Mouse (Mus musculus) fat pad, adult 2 months (tissue): ENCODE data around the gene Npff.

ENCODE experiments used
- DNase-seq: peaks from one replicate; pipeline ENCODE4 v3.0.0-alpha.2; 2011; ENCODE audit warnings: low read depth, low spot score; ENCODE audit errors: extremely low read depth

Npff gene

GRCm38 (mm10) chr15:102524892-102525485, at the start of gene Npff:
Gene Npff (minus strand): TSS chr15:102524942.
- no peak for DNase-seq

- no peak for DNase-seq
These were observed 47.3 kb upstream of the Npff start for GRCm38 (mm10) chr15:102572081-102572480.

DNA sequence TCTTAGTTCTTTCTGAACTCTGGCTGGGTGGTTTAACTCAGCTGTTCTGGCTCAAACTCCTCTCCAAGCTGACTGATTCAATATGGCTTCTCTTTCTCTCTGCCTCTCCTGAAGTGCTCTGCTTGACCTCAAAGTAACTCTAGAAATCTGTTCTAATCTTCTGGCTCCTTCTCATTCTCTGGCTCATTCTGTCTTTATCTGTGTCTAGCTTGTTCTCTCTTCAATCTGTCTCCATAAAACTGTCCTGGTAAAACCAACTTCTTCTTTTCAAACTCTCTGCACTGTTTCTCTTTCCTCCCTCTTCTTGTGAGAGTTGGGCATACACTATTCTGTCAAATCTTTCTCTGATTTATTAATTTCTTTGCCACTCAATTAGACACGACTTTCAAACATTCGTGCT, 43.1 kb upstream of the Npff start:
- no peak for DNase-seq

DNA sequence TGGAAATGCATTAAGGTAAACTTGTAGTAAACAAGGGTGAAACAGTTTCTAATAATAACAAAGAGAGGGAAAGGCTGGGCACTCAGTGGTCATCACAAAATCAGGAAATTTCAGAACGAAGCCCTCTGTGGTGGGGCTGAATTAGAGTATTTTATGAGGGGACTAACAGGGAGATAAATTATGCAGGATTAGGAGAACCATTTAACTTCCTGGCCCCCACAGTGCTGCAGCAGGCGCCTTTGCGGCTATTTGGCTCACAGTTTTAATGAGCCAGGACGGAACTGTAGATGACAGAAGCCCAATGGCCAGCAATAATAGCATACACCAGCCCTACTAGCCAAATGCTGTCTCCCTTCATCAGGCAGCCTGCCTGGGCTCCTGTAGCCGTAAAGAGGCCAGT, 38.9 kb upstream of the Npff start:
- DNase-seq = no peak

DNA sequence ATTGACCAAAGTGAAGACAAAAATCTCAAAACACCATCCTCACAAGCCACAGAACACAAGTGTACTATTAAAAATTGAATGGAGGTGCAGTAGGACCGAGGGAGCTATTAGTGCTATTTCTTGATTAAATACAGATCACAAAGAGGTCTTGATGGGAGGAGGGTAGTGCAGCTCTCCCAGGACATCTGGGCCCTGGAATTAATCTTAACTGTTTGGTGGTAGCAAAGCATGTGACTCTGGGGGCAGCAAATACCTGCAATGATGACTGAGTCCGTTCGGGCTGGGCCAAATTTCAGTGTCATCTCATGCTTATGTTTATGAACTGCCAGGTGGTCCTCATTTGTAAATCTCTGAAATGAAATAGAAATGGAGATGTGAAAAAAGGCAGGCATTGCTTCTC, 38.3 kb upstream of the Npff start:
- DNase-seq = no peak

DNA sequence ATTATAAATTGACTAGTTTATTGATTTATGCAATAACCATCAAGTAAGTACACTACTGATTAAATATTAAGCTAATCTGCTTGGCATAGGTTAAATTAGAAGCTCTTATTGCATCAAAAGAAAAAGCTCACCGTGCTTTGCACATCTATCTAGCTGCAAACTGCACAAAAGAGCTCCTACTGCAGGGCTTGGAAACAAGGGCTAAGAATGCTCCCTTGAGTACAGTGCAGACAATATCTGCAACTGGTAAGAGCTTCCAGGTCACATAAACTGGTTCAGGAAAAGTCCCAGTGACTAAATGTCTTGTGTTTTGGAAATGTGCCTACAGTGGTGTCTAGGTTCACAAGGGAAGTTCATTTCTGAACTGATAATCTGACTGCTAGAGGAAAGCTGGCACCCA, 37.7 kb upstream of the Npff start:
- no peak for DNase-seq

DNA sequence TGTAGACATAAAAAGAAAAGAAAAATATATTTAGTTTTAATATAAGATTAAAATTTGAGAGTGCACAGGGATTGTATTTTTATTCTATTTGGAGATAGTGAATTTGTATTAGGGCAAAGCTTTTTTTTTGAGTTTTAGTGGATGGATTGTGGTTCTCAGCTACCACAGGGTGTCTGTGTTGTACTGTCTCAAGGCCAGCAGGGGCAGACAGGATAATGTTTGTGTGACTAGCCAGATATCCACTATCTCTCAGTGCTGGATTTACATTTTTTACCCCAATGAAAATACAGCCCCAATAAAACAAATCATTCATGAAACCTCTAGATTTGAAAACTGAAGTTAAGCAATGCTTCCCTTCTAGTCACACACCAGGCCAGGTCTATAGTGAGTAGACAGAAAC, 32.8 kb upstream of the Npff start:
- no peak for DNase-seq

DNA sequence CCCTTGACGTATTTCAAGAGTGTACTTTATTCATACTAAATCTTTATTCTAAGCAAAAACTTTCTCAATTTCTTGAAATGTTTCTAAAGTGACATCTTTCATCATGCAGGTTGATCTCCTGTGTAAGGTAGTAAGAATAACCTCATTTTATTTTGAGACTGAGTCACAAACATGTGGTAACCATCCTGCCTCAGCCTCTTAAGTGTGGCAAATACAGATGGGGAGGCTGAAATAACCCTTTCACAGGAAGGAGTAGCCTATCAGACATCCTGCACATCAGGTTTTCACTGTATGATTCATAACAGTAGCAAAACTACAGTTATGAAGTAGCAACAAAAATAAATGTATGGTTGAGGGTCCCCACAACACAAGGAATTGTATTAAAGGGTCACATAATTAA, 30.8 kb upstream of the Npff start:
- no peak for DNase-seq

DNA sequence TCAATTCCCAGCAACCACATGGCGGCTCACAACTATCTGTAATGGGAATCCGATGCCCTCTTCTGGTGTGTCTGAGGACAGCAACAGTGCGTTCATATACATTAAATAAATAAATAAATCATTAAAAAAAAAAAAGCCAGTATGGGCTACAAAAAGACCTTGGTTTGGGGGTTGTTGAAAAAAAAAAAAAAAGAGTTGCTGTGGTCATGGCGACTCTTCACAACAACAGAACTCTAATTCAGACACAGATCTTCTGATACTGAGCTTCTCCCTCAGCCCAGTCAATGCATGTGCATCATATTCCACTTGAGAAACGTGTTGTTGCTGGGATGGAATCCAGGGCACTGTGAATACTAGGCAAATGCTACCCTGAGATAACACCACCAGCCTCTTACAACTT, 27.9 kb upstream of the Npff start:
- DNase-seq = no peak

- no peak for DNase-seq
These were observed 22.7 kb upstream of the Npff start for GRCm38 (mm10) chr15:102547478-102547877.

DNA sequence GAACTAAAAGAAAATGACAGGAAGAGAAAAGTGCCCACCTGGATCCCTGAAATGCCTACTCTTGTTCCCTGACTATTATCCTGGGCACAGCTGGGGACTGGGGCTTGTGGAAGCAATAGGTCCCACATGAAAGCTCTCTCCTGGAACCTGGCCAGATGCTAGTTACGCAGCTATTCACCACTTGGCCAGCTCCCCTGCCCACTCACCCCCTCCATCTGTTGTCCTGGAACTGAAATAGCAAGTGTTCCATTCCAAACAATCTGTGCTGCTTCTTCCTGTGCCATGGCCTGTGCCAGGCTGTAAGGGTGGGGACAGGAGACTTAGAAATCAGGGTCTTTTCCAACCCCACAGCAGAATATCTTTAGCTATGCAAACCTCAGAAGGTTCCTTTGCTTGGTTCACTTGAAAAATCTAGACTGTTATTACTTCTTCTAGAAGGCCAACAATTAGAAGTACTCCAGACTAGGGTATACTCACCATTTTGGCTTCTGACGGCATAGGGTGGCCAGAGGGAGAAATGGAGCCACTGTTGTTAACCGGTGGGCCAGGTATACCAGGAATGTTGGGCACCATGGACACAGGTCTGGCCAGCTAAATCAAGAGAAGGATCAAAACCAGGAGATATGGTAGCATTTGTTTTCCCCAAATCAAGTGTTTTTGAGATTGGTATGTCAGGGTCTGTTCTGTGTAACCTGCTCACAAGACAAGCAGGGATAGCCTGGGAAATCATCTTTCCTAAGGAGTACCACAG, 22.1 kb upstream of the Npff start:
- DNase-seq = no peak

DNA sequence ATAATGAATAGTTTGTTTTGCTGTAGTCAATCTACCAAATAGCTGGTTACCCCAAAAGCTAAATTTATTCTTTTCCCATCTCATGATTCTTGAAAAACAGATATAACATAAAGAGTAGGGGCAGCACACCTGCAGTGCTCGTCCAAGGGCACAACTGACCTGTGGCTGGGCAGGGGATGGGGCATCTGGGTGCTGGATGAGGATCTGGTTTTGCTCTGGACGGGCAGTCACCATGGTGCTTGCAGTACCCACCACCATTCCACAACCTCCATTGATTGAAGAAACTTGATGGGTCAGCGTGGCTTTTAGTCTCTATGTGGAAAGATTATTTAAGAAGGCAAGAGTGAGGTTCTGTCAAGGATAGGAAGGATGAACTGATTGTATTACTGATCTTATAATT, 21.5 kb upstream of the Npff start:
- no peak for DNase-seq

DNA sequence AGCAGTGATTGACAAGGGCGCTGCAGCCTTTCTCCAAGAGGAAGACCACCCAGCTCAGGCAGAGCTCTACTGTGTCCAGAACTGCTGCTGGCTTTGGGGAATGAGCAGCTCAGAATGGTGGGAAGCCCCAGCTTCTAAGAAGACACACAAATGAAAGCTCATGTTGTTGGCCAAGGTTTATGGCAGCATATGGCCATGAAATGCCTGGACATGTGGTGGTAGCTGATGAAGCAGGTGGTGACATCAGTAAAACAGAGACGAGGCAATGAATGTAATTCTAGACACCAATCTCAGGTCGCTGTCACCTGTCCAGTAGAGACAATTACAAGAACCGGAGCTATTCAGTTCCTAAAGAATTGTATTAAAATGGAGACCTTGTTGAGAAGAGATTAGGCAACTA, 20.1 kb upstream of the Npff start:
- DNase-seq = no peak

DNA sequence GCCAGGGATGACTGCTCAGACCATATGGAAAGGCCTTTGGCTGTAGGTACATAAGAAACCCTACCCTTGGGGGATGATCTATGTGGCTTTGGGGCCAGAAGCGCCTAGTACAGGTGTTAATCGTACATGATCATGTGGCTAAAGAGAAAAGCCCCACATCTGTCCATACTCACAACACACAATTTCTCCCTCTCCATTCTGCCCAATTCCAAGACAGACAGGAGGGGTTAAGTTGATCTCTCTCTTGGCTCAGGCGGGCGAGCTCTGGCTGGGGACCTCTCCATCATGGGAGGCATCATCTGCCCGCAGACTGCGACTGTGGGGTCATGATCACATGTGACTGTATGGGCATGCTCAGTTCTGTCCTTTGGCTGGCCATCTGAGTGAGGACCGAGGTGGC, 9.2 kb upstream of the Npff start:
- no peak for DNase-seq

DNA sequence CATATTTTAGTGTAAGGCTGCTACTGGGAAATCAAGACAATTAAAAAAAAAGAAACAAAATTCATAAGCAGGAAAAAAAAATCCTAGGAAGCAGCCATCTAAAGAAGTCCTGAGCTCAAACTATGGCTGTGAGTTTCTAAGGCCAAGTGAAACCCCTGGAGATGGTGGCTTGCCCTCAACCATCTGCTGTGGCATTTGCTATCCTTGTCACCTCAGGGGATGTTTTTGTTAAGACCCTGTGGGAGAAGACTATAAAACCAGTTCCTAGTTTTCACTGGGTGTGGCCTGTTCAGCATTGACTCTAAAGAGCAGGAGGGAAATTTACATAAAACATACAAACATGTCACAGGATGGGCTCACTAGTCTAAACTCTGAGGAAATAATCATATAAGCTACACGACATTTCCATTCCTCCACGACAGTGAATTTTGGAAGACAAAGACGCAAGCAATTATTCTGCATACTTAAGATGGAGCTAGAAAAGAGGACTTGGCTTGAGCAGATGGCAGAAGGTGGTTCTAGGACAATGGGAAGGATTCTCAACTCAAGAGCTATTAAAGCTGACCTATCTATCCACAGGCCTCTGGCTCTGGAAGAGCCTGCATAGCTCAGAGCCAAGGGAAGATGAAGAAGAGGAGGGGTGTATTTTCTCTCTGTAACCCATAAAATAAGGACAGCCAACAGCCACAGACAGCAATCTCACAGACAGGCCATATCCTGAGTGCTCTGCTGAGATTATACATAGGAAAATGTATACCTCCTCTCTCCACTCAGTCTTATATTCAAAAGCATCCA, 7.6 kb upstream of the Npff start:
- no peak for DNase-seq

GRCm38 (mm10) chr15:102531586-102531985, 6.8 kb upstream of the Npff start:
- no peak for DNase-seq

DNA sequence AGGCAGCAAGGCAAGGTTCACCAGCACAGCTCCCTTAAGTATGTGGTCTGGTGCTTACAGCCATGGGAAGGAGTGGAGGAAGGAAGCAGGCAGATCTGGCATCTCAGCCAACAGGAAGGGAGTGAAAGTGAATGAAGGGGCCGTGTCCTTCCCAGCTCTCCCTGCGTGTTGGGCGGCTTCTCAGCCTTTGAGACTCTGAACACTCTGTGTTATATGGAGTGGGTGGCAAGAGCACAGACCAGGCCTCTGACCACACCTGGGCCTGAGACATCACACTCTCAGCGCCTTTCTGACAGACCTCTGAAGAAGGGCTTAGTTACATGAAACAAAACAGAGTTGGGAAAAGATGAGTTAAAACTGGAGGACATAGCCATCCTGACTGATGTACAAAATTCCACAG, 5.8 kb upstream of the Npff start:
- no peak for DNase-seq

- no peak for DNase-seq
These were observed 3.7 kb upstream of the Npff start for GRCm38 (mm10) chr15:102528396-102528795.

- DNase-seq = no peak
These were observed 3.2 kb upstream of the Npff start for GRCm38 (mm10) chr15:102527936-102528335.

GRCm38 (mm10) chr15:102526111-102527002, 1.6 kb upstream of the Npff start:
- DNase-seq = no peak

GRCm38 (mm10) chr15:102521480-102521879, 3.3 kb downstream of the Npff start:
- DNase-seq = no peak
